Mouse (Mus musculus) spleen, adult 2 months (tissue): Measurements from ENCODE around the gene Gtpbp1. TPM values are rescaled to one million over a fixed set of nuclear protein-coding genes. Genes with fewer than 3 reads are reported as not detected.

Experiments used
- DNase-seq, 2 experiments: peaks; one replicate each; pipeline versions ENCODE4 v3.0.0 to v3.0.0-alpha.2; 2012 to 2021; ENCODE audit warnings: low spot score in 2 of 2, low read depth in 1 of 2
- H3K27ac ChIP-seq: fragments of 200-500 bp; 2 replicates; pipeline ENCODE4 v1.5.1; 2012; ENCODE audit warnings: low read length, inconsistent platforms; ENCODE audit not compliant: insufficient read depth
- H3K27me3 ChIP-seq: fragments of 200-500 bp; 2 replicates; pipeline ENCODE4 v1.6.1; 2012; ENCODE audit warnings: mild to moderate bottlenecking, moderate library complexity, low read length, inconsistent platforms; ENCODE audit not compliant: control insufficient read depth, insufficient read depth
- H3K36me3 ChIP-seq: fragments of 200-500 bp; 2 replicates; pipeline ENCODE4 v1.6.1; 2012; ENCODE audit warnings: mild to moderate bottlenecking, low read length, inconsistent platforms; ENCODE audit not compliant: control insufficient read depth, insufficient read depth
- H3K4me1 ChIP-seq: fragments of 200-500 bp; 2 replicates; pipeline ENCODE4 v1.6.1; 2011; ENCODE audit warnings: inconsistent platforms; ENCODE audit not compliant: control insufficient read depth, insufficient read depth, insufficient read length
- H3K4me3 ChIP-seq: fragments of 200-500 bp; 2 replicates; pipeline ENCODE4 v1.5.1; 2011; ENCODE audit warnings: mild to moderate bottlenecking, inconsistent platforms; ENCODE audit not compliant: insufficient read depth, insufficient read length; ENCODE audit errors: extremely low read depth
- CTCF ChIP-seq: fragments of 200-500 bp; IDR thresholded peaks from 2 replicates; pipeline ENCODE4 v1.5.1; 2011; ENCODE audit warnings: mild to moderate bottlenecking, inconsistent platforms; ENCODE audit not compliant: insufficient read depth, insufficient read length, insufficient replicate concordance; ENCODE audit errors: extremely low read depth
- POLR2A ChIP-seq: fragments of 200-500 bp; IDR thresholded peaks from 2 replicates; pipeline ENCODE4 v1.6.1; 2011; ENCODE audit warnings: low read depth, low read length, inconsistent platforms
- WGBS: fragments of 180-500 bp; shearing (Covaris S2); methylation state at CpG from one replicate; pipeline ENCODE4 v1.1.7; 2018; 5-methylcytosine and 5-hydroxymethylcytosine counted together
- polyA plus RNA-seq: library from polyadenylated mRNA; depleted of rRNA; stranded (reverse); fragments of >200 nt; gene quantifications from 2 replicates; pipeline ENCODE4 v1.2.3, GENCODE M21; 2012

The Gtpbp1 gene
- polyA plus RNA-seq, 1 experiment: 40.3 TPM

- Histone ChIP-seq H3K4me3 (no peak overlapping the region), H3K36me3 (peaks cover 6% of the 10 kb centered on the region), H3K27me3 (no peaks in the 10 kb centered on the region), H3K27ac (no peak overlapping the region), H3K4me1 (peaks cover 9% of the 10 kb centered on the region; the same call in 1 of the 2 replicates)
- 89% methylated on average over 6 of the region's 6 CpGs for WGBS
- TF ChIP-seq POLR2A (no peak), CTCF (no peak)
- DNase-seq: no peak
Observed at GRCm38 (mm10) chr15:79697011-79697410, 6.4 kb downstream of the Gtpbp1 start.

- DNase-seq: no peak
- TF ChIP-seq CTCF: no peak
- TF ChIP-seq POLR2A: no peak
- Histone ChIP-seq H3K4me3 (no peak overlapping the region), H3K4me1 (peaks cover 9% of the 10 kb centered on the region; the same call in 1 of the 2 replicates), H3K36me3 (peaks cover 6% of the 10 kb centered on the region), H3K27me3 (no peaks in the 10 kb centered on the region), H3K27ac (no peak overlapping the region)
- 88% methylated on average over 9 of the region's 9 CpGs for whole genome bisulfite sequencing
Observed at GRCm38 (mm10) chr15:79697558-79698187, 7.0 kb downstream of the Gtpbp1 start.

GRCm38 (mm10) chr15:79706603-79707214, 16.1 kb downstream of the Gtpbp1 start:
- peaks cover 29% of the 10 kb centered on the region for H3K36me3 ChIP-seq
- H3K4me3 ChIP-seq: no peak overlapping the region
- WGBS: 90% methylated on average over 17 of the region's 17 CpGs
- DNase-seq: no peak
- no peak overlapping the region for H3K27ac ChIP-seq
- TF ChIP-seq POLR2A (no peak), CTCF (no peak)
- no peaks in the 10 kb centered on the region for H3K27me3 ChIP-seq
- no peaks in the 10 kb centered on the region for H3K4me1 ChIP-seq

GRCm38 (mm10) chr15:79708229-79708822, 17.7 kb downstream of the Gtpbp1 start:
- H3K27me3 ChIP-seq: no peaks in the 10 kb centered on the region
- no peaks in the 10 kb centered on the region for H3K4me1 ChIP-seq
- DNase-seq: no peak
- no peak for TF ChIP-seq CTCF
- TF ChIP-seq POLR2A: no peak
- no peak overlapping the region for H3K4me3 ChIP-seq
- 90% methylated on average over 5 of the region's 5 CpGs for WGBS
- no peak overlapping the region for H3K27ac ChIP-seq
- peaks cover 40% of the 10 kb centered on the region for H3K36me3 ChIP-seq

GRCm38 (mm10) chr15:79715646-79716045, 25.0 kb downstream of the Gtpbp1 start:
- no peak overlapping the region for H3K4me3 ChIP-seq
- no peaks in the 10 kb centered on the region for H3K27me3 ChIP-seq
- no peaks in the 10 kb centered on the region for H3K4me1 ChIP-seq
- no peak for DNase-seq
- TF ChIP-seq POLR2A: no peak
- no peak for TF ChIP-seq CTCF
- peaks cover 65% of the 10 kb centered on the region for H3K36me3 ChIP-seq
- 94% methylated on average over 7 of the region's 7 CpGs for WGBS
- H3K27ac ChIP-seq: no peak overlapping the region

GRCm38 (mm10) chr15:79716710-79717109, 26.1 kb downstream of the Gtpbp1 start:
- no peak overlapping the region for H3K27ac ChIP-seq
- 97% methylated on average over 6 of the region's 6 CpGs for WGBS
- no peak for TF ChIP-seq CTCF
- TF ChIP-seq POLR2A: no peak
- H3K36me3 ChIP-seq: peaks cover 62% of the 10 kb centered on the region
- no peaks in the 10 kb centered on the region for H3K27me3 ChIP-seq
- no peak for DNase-seq
- H3K4me1 ChIP-seq: no peaks in the 10 kb centered on the region
- H3K4me3 ChIP-seq: no peak overlapping the region

- H3K36me3 ChIP-seq: peaks cover 45% of the 10 kb centered on the region
- H3K27ac ChIP-seq: no peak overlapping the region
- no peak overlapping the region for H3K4me3 ChIP-seq
- TF ChIP-seq POLR2A: no peak
- DNase-seq: no peak
- WGBS: 91% methylated on average over 8 of the region's 8 CpGs
- no peaks in the 10 kb centered on the region for H3K4me1 ChIP-seq
- H3K27me3 ChIP-seq: no peaks in the 10 kb centered on the region
Observed at GRCm38 (mm10) chr15:79720267-79720666, 29.6 kb downstream of the Gtpbp1 start.
